Mouse (Mus musculus) limb, embryonic 12.5 days (tissue): Measurements from ENCODE around the gene Gm7029. TPM values are rescaled to one million over a fixed set of nuclear protein-coding genes. Genes with fewer than 3 reads are reported as not detected.

ENCODE experiments used
- microRNA-seq: library from miRNA; unstranded; fragments of <30 nt; microRNA quantifications from one replicate; pipeline ENCODE4, GENCODE M21; 2017
- polyA plus RNA-seq: library from polyadenylated mRNA; unstranded; fragments of >200 nt; fragmentation: Nextera tagmentation; extraction: Ambion mirVana; gene quantifications from 2 replicates; pipeline ENCODE4 v1.2.1, GENCODE M21; 2016

The Gm7029 gene
- polyA plus RNA-seq, 1 experiment from 2014 or later = not detected

Small RNAs within 50 kb of the gene (microRNA-seq; reads per million reads assigned to microRNA genes)
- gene Gm27740 = not detected

Other genes with a start within 250 kb of the Gm7029 start
- gene Zfp414, start 244.7 kb upstream of the Gm7029 start, polyA plus RNA-seq = 40.1 and 40.7 TPM in 2 replicates
- gene Pram1, start 235.8 kb upstream of the Gm7029 start, polyA plus RNA-seq = 0.55 and 0.56 TPM in 2 replicates
- gene Hnrnpm, start 187.0 kb upstream of the Gm7029 start, polyA plus RNA-seq = 477 and 517 TPM in 2 replicates
- gene March2, start 155.2 kb upstream of the Gm7029 start, polyA plus RNA-seq = 39.1 and 39.4 TPM in 2 replicates
- 335 and 351 TPM in 2 replicates for gene Rab11b, start 113.3 kb upstream of the Gm7029 start, polyA plus RNA-seq
- gene Angptl4, start 92.0 kb upstream of the Gm7029 start, polyA plus RNA-seq = 43.2 and 43.7 TPM in 2 replicates
- 28.1 and 28.7 TPM in 2 replicates for gene Kank3, start 63.3 kb upstream of the Gm7029 start, polyA plus RNA-seq
- gene Rps28, start 49.3 kb upstream of the Gm7029 start, polyA plus RNA-seq = 1,001 and 1,020 TPM in 2 replicates
- 458 and 462 TPM in 2 replicates for gene Ndufa7, start 49.3 kb upstream of the Gm7029 start, polyA plus RNA-seq
- 66.4 and 73.9 TPM in 2 replicates for gene Cd320, start 30.7 kb upstream of the Gm7029 start, polyA plus RNA-seq
- gene Kifc1, start 16.8 kb downstream of the Gm7029 start, polyA plus RNA-seq = 6.6 and 7.6 TPM in 2 replicates
- 0.46 and 1.1 TPM in 2 replicates for gene Platr17, start 31.3 kb downstream of the Gm7029 start, polyA plus RNA-seq
- 66.2 and 79.3 TPM in 2 replicates for gene Daxx, start 35.6 kb downstream of the Gm7029 start, polyA plus RNA-seq
- gene Tapbp, start 42.1 kb downstream of the Gm7029 start, polyA plus RNA-seq = 21.5 and 23.5 TPM in 2 replicates
- 21.8 and 22.4 TPM in 2 replicates for gene Zbtb22, start 42.1 kb downstream of the Gm7029 start, polyA plus RNA-seq
- 61.3 and 64.2 TPM in 2 replicates for gene Rgl2, start 55.7 kb downstream of the Gm7029 start, polyA plus RNA-seq
- 180 and 186 TPM in 2 replicates for gene Pfdn6, start 66.5 kb downstream of the Gm7029 start, polyA plus RNA-seq
- gene Wdr46, start 66.8 kb downstream of the Gm7029 start, polyA plus RNA-seq = 45.5 and 45.8 TPM in 2 replicates
- gene B3galt4, start 77.7 kb downstream of the Gm7029 start, polyA plus RNA-seq = 5.0 and 6.8 TPM in 2 replicates
- gene Vps52, start 82.0 kb downstream of the Gm7029 start, polyA plus RNA-seq = 53.3 and 55.0 TPM in 2 replicates
- 1,388 and 1,510 TPM in 2 replicates for gene Rps18, start 82.2 kb downstream of the Gm7029 start, polyA plus RNA-seq
- 4.5 and 5.0 TPM in 2 replicates for gene H2-K1, start 126.5 kb downstream of the Gm7029 start, polyA plus RNA-seq
- 21.6 and 25.3 TPM in 2 replicates for gene Ring1, start 150.8 kb downstream of the Gm7029 start, polyA plus RNA-seq
- gene H2-Ke6, start 154.2 kb downstream of the Gm7029 start, polyA plus RNA-seq = 54.4 and 56.8 TPM in 2 replicates
- 179 and 191 TPM in 2 replicates for gene Slc39a7, start 157.8 kb downstream of the Gm7029 start, polyA plus RNA-seq
- gene Rxrb, start 158.0 kb downstream of the Gm7029 start, polyA plus RNA-seq = 64.3 and 64.4 TPM in 2 replicates
- 17.5 and 31.9 TPM in 2 replicates for gene Col11a2, start 165.6 kb downstream of the Gm7029 start, polyA plus RNA-seq
- 0.71 and 0.86 TPM in 2 replicates for gene H2-Oa, start 218.5 kb downstream of the Gm7029 start, polyA plus RNA-seq
- 11.1 and 13.2 TPM in 2 replicates for gene H2-DMa, start 245.7 kb downstream of the Gm7029 start, polyA plus RNA-seq
- 129 and 134 TPM in 2 replicates for gene Brd2, start 248.8 kb downstream of the Gm7029 start, polyA plus RNA-seq